Mouse (Mus musculus) gastrocnemius, postnatal 10 days (tissue): Measurements from ENCODE around the gene Pilrb2. TPM values are rescaled to one million over a fixed set of nuclear protein-coding genes. Genes with fewer than 3 reads are reported as not detected.

Source experiments
- DNase-seq: peaks from one replicate; pipeline ENCODE4 v3.0.0; 2021; ENCODE audit warnings: mixed read lengths
- total RNA-seq, 2 experiments: library from RNA; stranded (reverse); gene quantifications; 2 replicates each; pipeline ENCODE4 v1.2.3; 2021

Gene Pilrb2
- total RNA-seq, 2 experiments from 2014 or later, result 0.56 TPM; not detected in 1

GRCm38 (mm10) chr5:137833500-137833899, 38.1 kb downstream of the Pilrb2 start:
- no peak for DNase-seq

- no peak for DNase-seq
Observed at GRCm38 (mm10) chr5:137831506-137831905, 40.1 kb downstream of the Pilrb2 start.

- DNase-seq, result no peak
Observed at GRCm38 (mm10) chr5:137831106-137831505, 40.5 kb downstream of the Pilrb2 start.

GRCm38 (mm10) chr5:137830238-137830637, 41.4 kb downstream of the Pilrb2 start:
- DNase-seq, result no peak

GRCm38 (mm10) chr5:137828694-137829093, 42.9 kb downstream of the Pilrb2 start:
- no peak for DNase-seq

- no peak for DNase-seq
Observed at GRCm38 (mm10) chr5:137826421-137826820, 45.2 kb downstream of the Pilrb2 start.

GRCm38 (mm10) chr5:137825971-137826370, 45.6 kb downstream of the Pilrb2 start:
- no peak for DNase-seq

- no peak for DNase-seq
Observed at GRCm38 (mm10) chr5:137825030-137825429, 46.6 kb downstream of the Pilrb2 start.

GRCm38 (mm10) chr5:137823455-137824045, 48.1 kb downstream of the Pilrb2 start:
- no peak for DNase-seq

GRCm38 (mm10) chr5:137822602-137823001, 49.0 kb downstream of the Pilrb2 start:
- no peak for DNase-seq

- no peak for DNase-seq
Observed at GRCm38 (mm10) chr5:137822126-137822525, 49.5 kb downstream of the Pilrb2 start.

- DNase-seq, result no peak
Observed at GRCm38 (mm10) chr5:137817466-137818222, 54.0 kb downstream of the Pilrb2 start.

Other genes with a start within 250 kb of the Pilrb2 start
- gene Fbxo24, start 242.8 kb downstream of the Pilrb2 start, total RNA-seq, result under 1 TPM; 0.33 to 0.70 TPM
- gene Lrch4, start 242.7 kb downstream of the Pilrb2 start, total RNA-seq, result 10 to 100 TPM; 15.9 to 17.7 TPM
- gene Gm20605, start 242.6 kb downstream of the Pilrb2 start, total RNA-seq, result 1 to 10 TPM; 4.1 to 7.7 TPM
- 1 to 10 TPM; 2.1 to 4.0 TPM for gene Sap25, start 230.5 kb downstream of the Pilrb2 start, total RNA-seq
- gene Irs3, start 226.1 kb downstream of the Pilrb2 start, total RNA-seq, result under 1 TPM; 0.42 to 0.61 TPM
- 1 to 10 TPM; 4.3 to 5.9 TPM for gene Agfg2, start 187.1 kb downstream of the Pilrb2 start, total RNA-seq
- gene Nyap1, start 130.2 kb downstream of the Pilrb2 start, total RNA-seq, result under 1 TPM; 0.45 to 0.75 TPM
- 100 to 1,000 TPM; 189 to 203 TPM for gene Tsc22d4, start 126.1 kb downstream of the Pilrb2 start, total RNA-seq
- 10 to 100 TPM in 1 of 2 experiments, 1 to 10 TPM in 1; 9.8 to 13.5 TPM for gene Ppp1r35, start 93.0 kb downstream of the Pilrb2 start, total RNA-seq
- 10 to 100 TPM; 22.4 to 22.8 TPM for gene Mepce, start 84.2 kb downstream of the Pilrb2 start, total RNA-seq
- gene Zcwpw1, start 84.0 kb downstream of the Pilrb2 start, total RNA-seq, result 1 to 10 TPM; 2.0 to 3.1 TPM
- gene Pilra, start 35.5 kb downstream of the Pilrb2 start, total RNA-seq, result under 1 TPM; 0.54 to 0.75 TPM
- 1 to 10 TPM in 1 of 2 experiments, under 1 TPM in 1; 0.45 to 1.3 TPM for gene Pilrb1, start 13.7 kb downstream of the Pilrb2 start, total RNA-seq
- gene Cyp3a13, start 49.8 kb upstream of the Pilrb2 start, total RNA-seq, result not detected
- 1 to 10 TPM; 5.9 to 7.1 TPM for gene Gjc3, start 91.3 kb upstream of the Pilrb2 start, total RNA-seq
- gene Azgp1, start 109.7 kb upstream of the Pilrb2 start, total RNA-seq, result under 1 TPM in 1 of 2 experiments, not detected in 1; 0.45 TPM
- not detected for gene Smok3a, start 149.4 kb upstream of the Pilrb2 start, total RNA-seq
- gene Smok3b, start 149.6 kb upstream of the Pilrb2 start, total RNA-seq, result not detected
- not detected for gene Smok3c, start 181.4 kb upstream of the Pilrb2 start, total RNA-seq
- gene Zkscan1, start 213.3 kb upstream of the Pilrb2 start, total RNA-seq, result 10 to 100 TPM; 14.2 to 16.7 TPM
- gene Zscan21, start 245.1 kb upstream of the Pilrb2 start, total RNA-seq, result 10 to 100 TPM; 12.9 to 14.3 TPM